Mouse (Mus musculus) Patski (cell line): ENCODE data around the gene Thap7. TPM values are rescaled to one million over a fixed set of nuclear protein-coding genes. Genes with fewer than 3 reads are reported as not detected.
A peak's percentile ranks its signal among the peaks of the same experiment; 100 is the strongest.

Source experiments
- ATAC-seq: fragments of 100-300 bp; one replicate; pipeline ENCODE4 v1.8.0; 2021
- CTCF ChIA-PET: fragments of 350-600 bp; sonication (Branson Sonifier 250); formaldehyde crosslinking; loops from one replicate; lab custom pipeline; 2022; ENCODE audit warnings: inconsistent platforms; lab: Charles Lee
- POLR2A ChIA-PET: fragments of 350-600 bp; sonication (Branson Sonifier 250); formaldehyde crosslinking; loops from one replicate; lab custom pipeline; 2022; ENCODE audit warnings: antibody characterized with exemption, inconsistent platforms; lab: Charles Lee
- DNase-seq: peaks from one replicate; pipeline ENCODE4 v3.0.0-alpha.2; 2011; ENCODE audit warnings: low read depth, low spot score
- H3K27me3 ChIP-seq: fragments of 371-371 bp; one replicate; pipeline ENCODE4 v1.5.1; 2021
- CTCF ChIP-seq: fragments of 100-300 bp; IDR thresholded peaks from one replicate; pipeline ENCODE4 v1.5.1; 2021
- in situ Hi-C: fragments of 300-500 bp; cut with MboI; formaldehyde crosslinking; loops from 3 replicates; pipeline ENCODE4 v1.11.1; 2018; ENCODE audit warnings: low pct_unique_long_range_greater_than_20kb, mixed read lengths
- polyA plus RNA-seq: library from polyadenylated mRNA; unstranded; gene quantifications from one replicate; pipeline ENCODE4 v1.2.3, GENCODE M21; 2021

The Thap7 gene
- polyA plus RNA-seq, result 40.6 TPM

DNA sequence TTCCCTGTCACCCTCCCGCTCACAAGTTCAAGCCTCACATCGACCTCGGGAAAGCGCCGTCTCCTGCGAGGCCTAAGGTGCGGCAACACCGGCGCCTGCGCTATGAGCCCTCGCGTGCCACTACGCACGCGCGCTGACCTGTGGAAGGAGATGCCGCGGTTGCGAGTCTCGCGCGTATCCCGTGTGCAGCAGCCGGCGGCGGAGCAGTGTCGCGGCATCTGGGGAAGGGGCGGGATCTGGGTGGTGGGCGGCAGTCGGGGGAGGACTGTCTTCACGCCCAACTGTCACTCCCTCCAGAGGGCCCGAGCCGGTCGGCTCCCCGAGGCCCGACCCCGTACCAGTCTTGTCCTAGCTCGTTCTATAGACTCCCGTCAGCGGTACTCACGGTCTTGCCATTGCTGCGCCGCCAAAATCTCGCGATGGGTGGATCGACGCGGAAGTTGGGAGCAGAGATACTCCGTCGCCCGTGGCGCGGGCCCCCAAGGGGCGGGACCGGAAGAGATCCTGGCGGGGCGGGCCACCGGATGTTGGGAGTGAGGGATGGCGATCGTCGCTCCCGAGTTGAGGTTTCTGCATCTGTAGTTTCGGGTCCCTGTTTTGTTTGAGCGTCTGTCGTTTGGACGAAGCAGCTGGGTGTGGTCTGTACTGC lies at the start of gene Thap7:
Gene Thap7, minus strand, starts transcription at position 497 of the 649 bp plus-strand sequence.
- ATAC-seq (peak; percentile 91), DNase-seq (peak; percentile 78)
- in situ Hi-C loops, result loop anchor here (5.0 kb wide), 2 partner anchors 78 to 128 kb away; partner anchors contain the start of gene Crkl
- no peak for TF ChIP-seq CTCF
- POLR2A ChIA-PET, result interaction anchor here (1.4 to 2.6 kb wide), 4 partner anchors 10 to 125 kb away, joined by 3 to 10 read pairs (median 8); partner anchors contain the start of genes Lztr1, Pi4ka and Snap29
- no peaks in the 10 kb centered on the region for H3K27me3 ChIP-seq
- CTCF ChIA-PET, result interaction anchor here (2.2 to 3.3 kb wide), 2 partner anchors 13 to 58 kb away, joined by 10 to 11 read pairs; no protein-coding TSS in a partner anchor

DNA sequence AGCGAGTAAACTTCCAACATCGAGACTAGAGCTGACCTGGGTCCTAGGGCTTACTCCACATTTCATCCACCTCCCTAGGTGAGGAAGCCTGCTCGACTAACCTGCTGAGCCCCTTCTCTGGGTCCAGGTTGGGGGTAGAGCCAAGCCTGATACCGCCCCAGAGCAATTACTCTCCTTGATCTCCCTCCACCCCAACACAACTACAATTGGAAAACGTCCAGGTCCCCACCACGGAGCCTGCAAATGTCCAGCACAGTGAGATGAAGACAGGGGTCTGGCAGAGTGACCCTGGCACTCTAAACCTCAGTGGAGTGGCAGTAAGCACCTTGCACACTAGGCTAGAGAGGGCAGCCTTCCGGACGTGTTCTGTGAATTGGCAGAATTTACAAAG lies 45.9 kb upstream of the Thap7 start:
- in situ Hi-C loops, result no loop called here
- ChIA-PET POLR2A (no interaction called here), CTCF (no interaction called here)
- no peak for ATAC-seq
- no peak for TF ChIP-seq CTCF
- DNase-seq, result no peak
- peaks cover 14% of the 10 kb centered on the region for H3K27me3 ChIP-seq

DNA sequence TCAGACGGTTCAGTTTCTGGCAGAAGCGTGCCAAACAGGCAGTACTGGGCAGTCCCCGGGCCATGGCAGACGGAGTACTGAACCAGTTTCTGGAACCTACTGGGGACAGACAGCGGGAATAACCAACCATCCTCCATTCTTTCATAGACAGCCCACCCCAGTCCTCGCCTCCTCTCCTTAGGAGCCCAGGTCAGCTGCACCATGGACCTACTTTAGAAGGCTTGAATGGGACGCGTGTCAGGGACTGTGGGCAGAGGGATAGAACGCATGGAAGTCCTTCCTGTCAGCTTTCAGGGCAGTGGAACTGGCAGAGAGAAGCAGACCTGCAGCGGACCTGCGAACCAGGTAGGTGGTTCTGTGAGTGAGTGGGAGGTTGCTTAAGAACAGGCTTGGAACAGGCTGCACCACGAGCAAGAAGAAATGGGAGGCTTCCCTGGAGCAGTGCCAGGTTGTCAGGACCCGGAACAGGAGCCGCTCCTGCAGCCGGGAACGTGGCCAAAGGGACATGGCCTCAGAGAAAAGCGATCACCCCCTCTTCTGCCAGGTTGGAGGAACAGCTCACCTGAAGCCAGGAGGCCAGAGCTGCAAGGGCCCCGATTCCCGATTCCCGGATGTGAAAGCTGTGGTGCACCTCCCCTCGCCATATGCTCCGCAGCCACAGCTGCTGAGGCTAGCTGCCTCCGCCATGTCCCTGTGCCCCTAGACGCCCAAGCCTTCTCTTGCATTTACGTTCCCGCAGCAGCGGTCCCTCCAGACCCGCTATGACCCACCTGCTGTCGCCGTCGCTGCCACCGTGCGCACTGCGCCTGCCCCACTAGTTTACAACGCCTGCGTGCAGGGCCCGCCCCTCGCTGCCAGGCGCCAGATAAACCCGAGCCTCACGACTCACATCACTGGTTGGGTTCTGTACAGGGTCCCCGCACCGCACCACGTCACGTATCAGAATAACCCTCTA lies 45.2 kb upstream of the Thap7 start:
- CTCF ChIA-PET, result no interaction called here
- peaks cover 14% of the 10 kb centered on the region for H3K27me3 ChIP-seq
- POLR2A ChIA-PET, result no interaction called here
- in situ Hi-C loops, result no loop called here
- TF ChIP-seq CTCF, result no peak
- ATAC-seq, result no peak
- no peak for DNase-seq

DNA sequence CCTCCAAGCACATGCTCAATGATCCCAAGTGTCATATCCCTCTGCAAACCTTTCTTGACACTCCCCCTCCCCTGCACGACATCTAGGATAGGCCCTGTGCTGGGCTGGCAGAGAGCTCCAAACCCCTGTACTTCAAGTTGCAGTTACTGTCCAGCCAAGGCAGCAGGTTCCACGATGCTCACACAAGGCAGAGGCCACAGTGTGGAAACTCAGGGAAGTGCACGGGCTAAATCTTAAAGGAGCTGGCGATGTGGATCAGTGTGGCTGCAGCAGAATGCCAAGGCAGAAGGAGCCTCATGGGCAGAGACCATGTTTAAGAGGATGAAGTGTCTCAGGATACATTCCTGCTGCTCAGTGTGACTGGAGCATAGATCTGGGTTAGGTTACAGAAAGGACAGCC lies 35.2 kb upstream of the Thap7 start:
- DNase-seq, result no peak
- POLR2A ChIA-PET, result no interaction called here
- TF ChIP-seq CTCF, result no peak
- in situ Hi-C loops, result no loop called here
- no peaks in the 10 kb centered on the region for H3K27me3 ChIP-seq
- CTCF ChIA-PET, result interaction anchor here (1.5 to 3.9 kb wide), 4 partner anchors 9 to 50 kb away, joined by 3 to 18 read pairs (median 4); no protein-coding TSS in a partner anchor
- no peak for ATAC-seq

DNA sequence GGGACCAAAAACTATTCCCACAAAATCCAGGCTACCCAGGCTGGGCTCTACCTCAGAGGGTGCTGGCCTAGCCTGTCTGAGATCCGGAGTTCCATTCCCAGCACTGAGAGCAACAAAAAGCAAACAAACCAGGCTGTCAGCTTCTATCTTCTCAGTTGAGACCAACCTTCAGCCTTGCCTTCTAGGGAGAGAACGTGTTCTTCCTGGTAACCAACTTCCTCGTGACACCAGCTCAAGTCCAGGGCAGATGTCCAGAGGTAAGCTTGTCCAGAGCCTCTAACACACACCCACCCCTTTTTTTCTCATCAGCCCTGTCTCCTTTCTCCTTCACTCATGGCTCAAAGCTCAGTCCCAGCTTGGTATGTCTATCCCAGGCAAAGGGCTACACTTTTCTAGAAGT lies 33.8 kb upstream of the Thap7 start:
- in situ Hi-C loops, result no loop called here
- ATAC-seq (no peak), DNase-seq (no peak)
- POLR2A ChIA-PET, result no interaction called here
- CTCF ChIA-PET, result interaction anchor here (0.8 to 2.0 kb wide), 2 partner anchors 8 to 52 kb away, joined by 3 to 6 read pairs; no protein-coding TSS in a partner anchor
- TF ChIP-seq CTCF, result no peak
- no peaks in the 10 kb centered on the region for H3K27me3 ChIP-seq

DNA sequence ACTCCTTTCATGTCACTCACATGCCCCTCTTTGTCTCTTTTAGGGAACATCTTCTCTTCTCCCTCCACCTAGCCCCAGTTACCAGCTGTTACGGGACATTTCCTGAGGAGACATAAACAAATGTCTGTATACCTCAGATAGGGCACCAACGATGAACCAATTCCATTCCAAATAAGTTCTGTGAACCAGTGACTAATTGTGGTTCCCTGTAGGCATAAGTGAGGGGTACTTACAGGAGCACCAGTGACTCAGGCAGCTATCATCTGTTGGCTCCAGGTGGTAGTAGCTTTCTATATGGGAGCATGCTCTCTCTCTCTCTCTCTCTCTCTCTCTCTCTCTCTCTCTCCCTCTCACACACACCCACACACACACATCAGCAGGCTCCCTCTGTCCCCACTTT lies 33.3 kb upstream of the Thap7 start:
- DNase-seq (no peak), ATAC-seq (no peak)
- H3K27me3 ChIP-seq, result no peaks in the 10 kb centered on the region
- POLR2A ChIA-PET, result no interaction called here
- no peak for TF ChIP-seq CTCF
- CTCF ChIA-PET, result interaction anchor here (2.0 to 3.4 kb wide), 3 partner anchors 9 to 52 kb away, joined by 6 to 23 read pairs (median 9); partner anchors contain the start of gene Slc7a4
- in situ Hi-C loops, result no loop called here

DNA sequence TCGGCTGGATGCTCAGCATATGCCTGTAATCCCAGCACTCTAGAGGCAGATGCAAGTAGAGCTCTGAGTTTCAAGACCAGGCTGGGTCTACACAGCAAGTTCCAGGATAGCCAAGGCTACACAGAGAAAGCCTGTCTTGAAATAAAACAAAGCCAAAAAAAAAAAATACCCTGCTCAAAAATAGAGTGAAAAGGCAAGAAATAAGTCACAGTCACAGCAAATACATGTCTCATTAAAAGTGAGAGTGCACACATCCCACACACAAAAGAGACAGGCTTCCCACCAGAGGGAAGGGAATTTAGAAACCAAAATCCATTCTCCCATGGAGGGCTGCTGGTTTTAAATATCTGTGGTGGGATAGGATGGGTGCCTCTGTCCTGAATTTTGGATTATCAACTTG lies 32.6 kb upstream of the Thap7 start:
- no peak for TF ChIP-seq CTCF
- POLR2A ChIA-PET, result no interaction called here
- in situ Hi-C loops, result no loop called here
- no peaks in the 10 kb centered on the region for H3K27me3 ChIP-seq
- no peak for DNase-seq
- CTCF ChIA-PET, result interaction anchor here (1.8 to 3.4 kb wide), 4 partner anchors 9 to 53 kb away, joined by 4 to 23 read pairs (median 8); partner anchors contain the start of gene Slc7a4
- no peak for ATAC-seq

DNA sequence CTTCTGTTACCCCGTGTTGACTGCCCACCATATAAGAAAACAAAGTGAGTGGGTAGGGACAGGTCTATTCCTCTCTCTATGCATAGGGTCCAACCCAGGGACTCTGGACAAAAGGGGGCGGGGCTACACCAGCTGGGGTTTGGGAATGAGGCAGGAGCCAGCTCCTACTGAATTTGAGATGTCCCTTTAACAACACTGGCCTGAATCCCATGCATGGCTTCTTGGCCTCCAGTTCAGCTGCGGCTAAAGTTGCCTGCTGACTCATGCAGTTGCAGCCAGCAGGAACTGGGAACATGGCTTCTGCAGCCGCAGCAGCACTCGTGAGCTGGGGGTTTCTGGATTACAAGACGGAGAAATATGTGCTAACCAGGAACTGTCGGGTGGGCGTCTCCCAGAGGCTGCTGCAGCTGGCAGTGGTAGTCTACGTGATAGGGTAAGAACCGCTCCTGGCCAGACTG lies 30.8 kb upstream of the Thap7 start, which contains the start of gene P2rx6:
Gene P2rx6, plus strand, starts transcription at position 135 of the 458 bp plus-strand sequence.
- POLR2A ChIA-PET, result no interaction called here
- DNase-seq, result peak; percentile 56
- in situ Hi-C loops, result no loop called here
- no peak for TF ChIP-seq CTCF
- CTCF ChIA-PET, result interaction anchor here (1.4 to 3.4 kb wide), 4 partner anchors 21 to 55 kb away, joined by 3 to 23 read pairs (median 6); partner anchors contain the start of gene Slc7a4
- H3K27me3 ChIP-seq, result no peaks in the 10 kb centered on the region
- peak; percentile 57 for ATAC-seq

DNA sequence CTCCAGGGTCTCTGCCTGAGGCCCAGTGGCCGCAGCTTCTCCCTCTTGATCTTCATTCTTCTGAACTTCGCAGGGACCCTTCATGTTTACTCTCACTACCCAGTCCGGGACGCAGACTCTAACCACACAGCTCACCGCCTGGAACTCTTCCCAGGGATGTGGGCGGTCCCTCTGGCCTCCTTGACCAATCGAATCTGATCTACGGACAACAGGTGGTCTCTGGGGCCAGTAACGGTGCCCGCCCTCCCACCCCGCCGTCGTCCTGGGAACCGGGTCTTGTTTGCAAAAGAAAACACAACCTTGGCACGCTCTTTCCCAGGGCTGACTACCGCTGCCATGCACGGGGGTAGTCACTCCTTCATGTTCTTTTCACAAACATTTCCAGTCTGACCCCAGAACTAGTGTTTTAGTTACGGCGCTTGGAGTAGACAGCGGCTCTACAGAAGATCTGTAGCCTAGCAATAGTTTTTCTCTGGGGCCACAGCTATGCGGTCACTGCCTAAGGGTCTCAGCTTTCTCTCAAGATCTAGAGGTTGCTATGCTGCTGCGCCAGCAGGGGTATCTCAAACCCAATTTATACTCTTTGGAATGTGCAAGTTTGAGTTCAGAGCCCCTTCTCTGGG lies 30.3 kb upstream of the Thap7 start, which contains the start of gene Lrrc74b:
Gene Lrrc74b, minus strand, starts transcription at position 120 of the 623 bp plus-strand sequence.
- no peak for ATAC-seq
- in situ Hi-C loops, result no loop called here
- no peaks in the 10 kb centered on the region for H3K27me3 ChIP-seq
- ChIA-PET CTCF (interaction anchor here (0.9 to 3.4 kb wide), 3 partner anchors 12 to 55 kb away, joined by 3 to 23 read pairs (median 9); partner anchors contain the start of gene Slc7a4), POLR2A (no interaction called here)
- TF ChIP-seq CTCF, result no peak
- DNase-seq, result no peak
